Mouse (Mus musculus): ENCODE results near the gene Tsen15. TPM values are rescaled to one million over a fixed set of nuclear protein-coding genes. Genes with fewer than 3 reads are reported as not detected.
"Not testable (repeated sequence)": the region's sequence is repeated elsewhere in the genome, so short reads cannot be mapped to it uniquely, and the experiment has no call there.

Gene Tsen15
- polyA plus RNA-seq, 1 experiment from 2014 or later, result 29.3 TPM

GRCm38 (mm10) chr1:152410657-152411056 lies 24.2 kb upstream of the Tsen15 start:
- CTCF ChIA-PET, result no interaction called here
- in situ Hi-C loops (cut with MboI; ENCODE audit: low pct_unique_long_range_greater_than_20kb), result no loop called here
- POLR2A ChIA-PET, result no interaction called here
- no peak for ATAC-seq
- peaks cover 12% of the 10 kb centered on the region for H3K27me3 ChIP-seq
- no peak for DNase-seq (ENCODE audit: low read depth, low spot score)
- TF ChIP-seq CTCF (IDR thresholded peaks at IDR 0.05), result no peak

GRCm38 (mm10) chr1:152409356-152409755 lies 22.9 kb upstream of the Tsen15 start:
- in situ Hi-C loops (cut with MboI; ENCODE audit: low pct_unique_long_range_greater_than_20kb), result no loop called here
- no peak for DNase-seq (ENCODE audit: low read depth, low spot score)
- H3K27me3 ChIP-seq, result peaks cover 9% of the 10 kb centered on the region
- ChIA-PET POLR2A (no interaction called here), CTCF (no interaction called here)
- no peak for TF ChIP-seq CTCF (IDR thresholded peaks at IDR 0.05)
- no peak for ATAC-seq

GRCm38 (mm10) chr1:152407021-152407946 lies 20.8 kb upstream of the Tsen15 start:
- CTCF ChIA-PET, result interaction anchor here (1.2 kb wide), 1 partner anchor 8 kb away, joined by 3 read pairs; no protein-coding TSS in a partner anchor
- ATAC-seq, result no peak
- in situ Hi-C loops (cut with MboI; ENCODE audit: low pct_unique_long_range_greater_than_20kb), result no loop called here

GRCm38 (mm10) chr1:152400556-152401540 lies 14.4 kb upstream of the Tsen15 start:
- CTCF ChIA-PET, result no interaction called here
- no peak for TF ChIP-seq CTCF (IDR thresholded peaks at IDR 0.05)
- ATAC-seq (no peak), DNase-seq (ENCODE audit: low read depth, low spot score) (no peak)
- peaks cover 24% of the 10 kb centered on the region for H3K27me3 ChIP-seq
- POLR2A ChIA-PET, result interaction anchor here (0.6 kb wide), 1 partner anchor 10 kb away, joined by 3 read pairs; no protein-coding TSS in a partner anchor
- in situ Hi-C loops (cut with MboI; ENCODE audit: low pct_unique_long_range_greater_than_20kb), result no loop called here

More at GRCm38 (mm10) chr1:152407021-152407946, 20.8 kb upstream of the Tsen15 start:
- DNase-seq (ENCODE audit: low read depth, low spot score), result no peak
- POLR2A ChIA-PET, result no interaction called here
- no peak for TF ChIP-seq CTCF (IDR thresholded peaks at IDR 0.05)
- peaks cover 9% of the 10 kb centered on the region for H3K27me3 ChIP-seq

- POLR2A ChIA-PET, result no interaction called here
These were observed 13.5 kb upstream of the Tsen15 start, which contains the start of gene Colgalt2 for GRCm38 (mm10) chr1:152399790-152400555. Gene Colgalt2, plus strand, starts transcription at chr1:152399830.

GRCm38 (mm10) chr1:152398708-152399107 lies 12.2 kb upstream of the Tsen15 start:
- peaks cover 19% of the 10 kb centered on the region for H3K27me3 ChIP-seq
- in situ Hi-C loops (cut with MboI; ENCODE audit: low pct_unique_long_range_greater_than_20kb), result no loop called here
- CTCF ChIA-PET, result no interaction called here
- no peak for TF ChIP-seq CTCF (IDR thresholded peaks at IDR 0.05)
- POLR2A ChIA-PET, result no interaction called here
- ATAC-seq, result no peak
- DNase-seq (ENCODE audit: low read depth, low spot score), result no peak

More at GRCm38 (mm10) chr1:152399790-152400555, 13.5 kb upstream of the Tsen15 start, which contains the start of gene Colgalt2:
- H3K27me3 ChIP-seq, result peaks cover 19% of the 10 kb centered on the region
- ATAC-seq (no peak), DNase-seq (ENCODE audit: low read depth, low spot score) (no peak)
- TF ChIP-seq CTCF (IDR thresholded peaks at IDR 0.05), result no peak
- CTCF ChIA-PET, result no interaction called here
- in situ Hi-C loops (cut with MboI; ENCODE audit: low pct_unique_long_range_greater_than_20kb), result no loop called here

GRCm38 (mm10) chr1:152394956-152395515 lies 8.5 kb upstream of the Tsen15 start:
- CTCF ChIA-PET, result interaction anchor here (1.2 kb wide), 1 partner anchor 26 kb away, joined by 3 read pairs; no protein-coding TSS in a partner anchor
- H3K27me3 ChIP-seq, result peaks cover 4% of the 10 kb centered on the region
- no peak for DNase-seq (ENCODE audit: low read depth, low spot score)
- no peak for TF ChIP-seq CTCF (IDR thresholded peaks at IDR 0.05)
- no peak for ATAC-seq
- POLR2A ChIA-PET, result no interaction called here
- in situ Hi-C loops (cut with MboI; ENCODE audit: low pct_unique_long_range_greater_than_20kb), result no loop called here

GRCm38 (mm10) chr1:152394137-152394536 lies 7.6 kb upstream of the Tsen15 start:
- DNase-seq (ENCODE audit: low read depth, low spot score), result no peak
- ChIA-PET POLR2A (no interaction called here), CTCF (no interaction called here)
- no peak for TF ChIP-seq CTCF (IDR thresholded peaks at IDR 0.05)
- H3K27me3 ChIP-seq, result peaks cover 4% of the 10 kb centered on the region
- in situ Hi-C loops (cut with MboI; ENCODE audit: low pct_unique_long_range_greater_than_20kb), result no loop called here
- ATAC-seq, result no peak

GRCm38 (mm10) chr1:152389271-152389670 lies 2.8 kb upstream of the Tsen15 start:
- no peaks in the 10 kb centered on the region for H3K27me3 ChIP-seq
- DNase-seq (ENCODE audit: low read depth, low spot score), result no peak
- TF ChIP-seq CTCF (IDR thresholded peaks at IDR 0.05), result no peak
- CTCF ChIA-PET, result no interaction called here
- POLR2A ChIA-PET, result no interaction called here
- in situ Hi-C loops (cut with MboI; ENCODE audit: low pct_unique_long_range_greater_than_20kb), result no loop called here
- no peak for ATAC-seq

- POLR2A ChIA-PET; ATAC-seq; in situ Hi-C loops (cut with MboI; ENCODE audit: low pct_unique_long_range_greater_than_20kb); H3K27me3 ChIP-seq; CTCF ChIA-PET; DNase-seq (ENCODE audit: low read depth, low spot score): not testable (repeated sequence)
These were observed 795 bp downstream of the Tsen15 start for GRCm38 (mm10) chr1:152385693-152386092.
